In the genomic region with DNA sequence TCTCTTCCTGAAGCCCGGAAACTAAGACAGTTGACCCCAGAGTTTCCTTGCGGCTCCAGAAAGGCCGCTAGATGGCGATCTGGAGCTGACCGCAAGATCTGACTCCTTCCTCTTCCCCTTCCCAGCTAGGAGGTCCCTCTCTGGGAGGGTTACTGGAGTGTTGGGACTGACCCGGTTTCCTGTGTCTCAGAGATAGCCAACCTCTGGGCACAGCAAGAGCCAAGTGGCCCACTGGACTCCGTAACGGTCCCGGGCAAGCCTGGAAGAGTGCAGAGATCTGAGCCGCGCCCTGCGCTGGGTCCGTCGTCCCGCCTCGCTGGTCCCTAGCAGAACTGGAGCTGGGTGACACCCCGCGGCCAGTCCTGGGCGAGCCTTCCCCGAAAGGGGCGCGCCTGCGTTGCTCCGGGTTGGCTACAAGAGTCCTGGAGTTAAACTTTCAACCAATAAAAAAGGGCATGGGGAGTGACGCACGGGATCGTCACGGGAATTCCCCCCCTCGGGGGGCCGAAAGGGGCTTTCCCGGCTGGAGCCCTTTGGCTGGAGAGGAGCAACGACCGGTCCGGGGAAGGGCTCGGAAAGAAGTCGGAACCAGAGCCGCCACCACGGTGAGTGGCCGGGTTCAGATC, we compare ENCODE assay signal across 8 mouse cellular contexts. TPM values are rescaled to one million over a fixed set of nuclear protein-coding genes. Genes with fewer than 3 reads are reported as not detected.
A peak's percentile ranks its signal among the peaks of the same experiment; 100 is the strongest.
DNase-seq lines count a peak whose midpoint lies in the region; ATAC-seq lines count a peak whose summit lies in the region.

A gene (plus strand): TSS at position 105 of the 626 bp plus-strand sequence.

- no peak within 1 kb of the TSS; the same call in 1 of the 2 replicates for H3K27ac ChIP-seq in hindbrain, embryonic 11.5 days (ENCODE audit: low read depth, low read length)

- peak; percentile 98 for DNase-seq in NIH3T3 (ENCODE audit: low read depth)
- peak; percentile 83 for DNase-seq in cerebellum, adult 9-10 months
- DNase-seq in hindbrain, embryonic 11.5 days (ENCODE audit: low spot score), result peak; percentile 89
- DNase-seq in layer of hippocampus, postnatal 14 days (ENCODE audit: low spot score in 2 of 2), result peak; percentile 83 to 86
- DNase-seq in lung, postnatal 4 days, result peak; percentile 96 to 98
- DNase-seq in retina, postnatal 7 days (ENCODE audit: low read depth, low spot score), result peak; percentile 69
- peak; percentile 77 for DNase-seq in urinary bladder, postnatal 10 days (ENCODE audit: low spot score)

- H3K9me3 ChIP-seq in hindbrain, embryonic 11.5 days (ENCODE audit: control insufficient read depth, low read length), result no peaks in the 10 kb centered on the region

- ATAC-seq in frontal cortex, adult (ENCODE audit: low TSS enrichment), result peak; percentile 53; the same call in 1 of the 2 replicates
- ATAC-seq in hindbrain, embryonic 11.5 days (ENCODE audit: low FRiP score), result peak; percentile 80

- peak within 1 kb of the TSS; percentile 44 for H3K4me3 ChIP-seq in hindbrain, embryonic 11.5 days (ENCODE audit: low read depth, low read length)

- peak within 1 kb of the TSS; percentile 47 for H3K9ac ChIP-seq in hindbrain, embryonic 11.5 days (ENCODE audit: low read depth, low read length)

- WGBS in hindbrain, embryonic 11.5 days, result under 1% methylated on average over 39 of the region's 39 CpGs

- 0 out of 2 replicates have a peak, but pooled peaks cover 2% of the 10 kb centered on the region for H3K4me1 ChIP-seq in hindbrain, embryonic 11.5 days (replicated peaks; ENCODE audit: control insufficient read depth, insufficient read depth, low read length)

- no peaks in the 10 kb centered on the region for H3K36me3 ChIP-seq in hindbrain, embryonic 11.5 days (ENCODE audit: control insufficient read depth, insufficient read depth, low read length)

- peaks cover 16% of the 10 kb centered on the region for H3K27me3 ChIP-seq in hindbrain, embryonic 11.5 days (ENCODE audit: control insufficient read depth, insufficient read depth, low read length)

- H3K4me2 ChIP-seq in hindbrain, embryonic 11.5 days (replicated peaks; ENCODE audit: low read depth, low read length), result peak within 1 kb of the TSS; percentile 74

RNA-seq across cellular contexts. Expression of the gene that starts here (rescaled TPM):
- 2.7 and 4.6 TPM in 2 replicates for polyA plus RNA-seq in hindbrain, embryonic 11.5 days (2014; fragmentation: Nextera tagmentation; extraction: Ambion mirVana)
- total RNA-seq in layer of hippocampus, postnatal 14 days (2021), result 1 to 10 TPM; 2.3 to 2.6 TPM
